Mouse (Mus musculus) testis, adult 2 months (tissue): ENCODE measurements at regions not wholly inside any gene's neighbourhood (a gene's known extent, or its start where the extent isn't known, plus 50 kb on each side); places are given as distances from the start of the nearest gene placed in this dataset.

Experiments
- H3K27ac ChIP-seq: fragments of 200-500 bp; 2 replicates; pipeline ENCODE4 v1.5.1; 2012; ENCODE audit warnings: low read depth, low read length; ENCODE audit not compliant: control insufficient read depth, insufficient read depth
- H3K27me3 ChIP-seq: fragments of 200-500 bp; 2 replicates; pipeline ENCODE4 v1.6.1; 2012; ENCODE audit warnings: mild to moderate bottlenecking, low read length, moderate library complexity; ENCODE audit not compliant: control insufficient read depth, insufficient read depth
- H3K36me3 ChIP-seq: fragments of 200-500 bp; 2 replicates; pipeline ENCODE4 v1.6.1; 2012; ENCODE audit warnings: mild to moderate bottlenecking, low read length; ENCODE audit not compliant: control insufficient read depth, insufficient read depth
- H3K4me1 ChIP-seq: fragments of 200-500 bp; 2 replicates; pipeline ENCODE4 v1.6.1; 2012; ENCODE audit warnings: low read length; ENCODE audit not compliant: control insufficient read depth, insufficient read depth
- H3K4me3 ChIP-seq: fragments of 200-500 bp; 2 replicates; pipeline ENCODE4 v1.5.1; 2012; ENCODE audit warnings: low read depth, mild to moderate bottlenecking, low read length, moderate library complexity, mixed read lengths; ENCODE audit not compliant: control insufficient read depth
- CTCF ChIP-seq: fragments of 200-500 bp; IDR thresholded peaks from 2 replicates; pipeline ENCODE4 v1.5.1; 2012; ENCODE audit warnings: low read depth, mild to moderate bottlenecking, inconsistent platforms, low read length, moderate library complexity; ENCODE audit not compliant: control insufficient read depth, insufficient read depth, insufficient replicate concordance
- POLR2A ChIP-seq: fragments of 200-500 bp; IDR thresholded peaks from 2 replicates; pipeline ENCODE4 v1.6.1; 2012; ENCODE audit warnings: low read depth, mild to moderate bottlenecking, inconsistent platforms, low read length, moderate library complexity; ENCODE audit not compliant: control insufficient read depth

GRCm38 (mm10) chr14:58936131-58936530 is 206.6 kb downstream of the 1700129C05Rik start:
- H3K27me3 ChIP-seq: no peaks in the 10 kb centered on the region
- TF ChIP-seq CTCF (no peak), POLR2A (no peak)
- H3K4me3 ChIP-seq: no peak overlapping the region
- no peak overlapping the region for H3K27ac ChIP-seq
- H3K36me3 ChIP-seq: no peaks in the 10 kb centered on the region
- peaks cover 4% of the 10 kb centered on the region for H3K4me1 ChIP-seq

GRCm38 (mm10) chr14:58917853-58918252 is 224.8 kb downstream of the 1700129C05Rik start:
- TF ChIP-seq CTCF (no peak), POLR2A (no peak)
- Histone ChIP-seq H3K27ac (no peak overlapping the region), H3K36me3 (no peaks in the 10 kb centered on the region), H3K4me3 (no peak overlapping the region), H3K4me1 (no peaks in the 10 kb centered on the region), H3K27me3 (no peaks in the 10 kb centered on the region)

DNA sequence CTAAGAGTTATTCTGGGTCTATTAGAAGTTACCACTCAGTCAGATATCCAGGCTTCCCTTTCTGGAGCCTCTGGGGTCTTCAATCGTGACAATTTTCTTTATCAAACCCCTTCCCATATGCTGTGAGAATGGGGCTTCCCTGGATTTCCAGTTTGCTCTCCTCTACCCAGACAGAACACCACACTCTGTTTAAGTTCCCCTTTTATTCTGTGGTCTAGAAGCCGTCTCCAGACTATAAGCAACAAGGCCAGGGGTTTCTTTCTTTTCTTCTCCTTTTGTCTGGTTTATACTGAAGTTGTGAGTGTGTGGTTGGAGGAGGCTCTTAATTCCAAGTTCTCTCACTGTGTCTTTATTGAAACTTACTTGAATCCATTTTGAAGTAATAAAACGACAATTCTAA is 225.5 kb downstream of the 1700129C05Rik start:
- Histone ChIP-seq H3K27ac (no peak overlapping the region), H3K36me3 (no peaks in the 10 kb centered on the region), H3K4me1 (no peaks in the 10 kb centered on the region), H3K4me3 (no peak overlapping the region), H3K27me3 (no peaks in the 10 kb centered on the region)
- TF ChIP-seq CTCF (no peak), POLR2A (no peak)

DNA sequence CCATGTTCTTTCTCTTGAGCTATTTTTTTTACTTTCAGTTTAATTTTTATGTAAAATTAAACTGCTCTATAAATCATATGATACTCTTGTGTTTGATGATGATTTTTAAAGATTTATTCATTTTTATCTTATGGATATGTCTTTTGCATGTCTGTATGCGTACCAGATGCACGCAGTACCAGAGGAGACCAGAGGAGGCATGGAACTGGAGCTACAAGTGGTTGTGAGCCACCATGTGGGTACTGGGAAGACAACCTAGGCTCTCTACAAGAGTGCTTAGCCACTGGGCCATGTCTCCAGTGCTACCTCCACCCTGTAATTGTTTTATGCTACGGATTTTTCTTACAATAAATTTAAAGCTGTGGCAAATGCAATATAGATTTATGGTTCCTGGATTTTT is 227.8 kb downstream of the 1700129C05Rik start:
- no peak overlapping the region for H3K4me3 ChIP-seq

DNA sequence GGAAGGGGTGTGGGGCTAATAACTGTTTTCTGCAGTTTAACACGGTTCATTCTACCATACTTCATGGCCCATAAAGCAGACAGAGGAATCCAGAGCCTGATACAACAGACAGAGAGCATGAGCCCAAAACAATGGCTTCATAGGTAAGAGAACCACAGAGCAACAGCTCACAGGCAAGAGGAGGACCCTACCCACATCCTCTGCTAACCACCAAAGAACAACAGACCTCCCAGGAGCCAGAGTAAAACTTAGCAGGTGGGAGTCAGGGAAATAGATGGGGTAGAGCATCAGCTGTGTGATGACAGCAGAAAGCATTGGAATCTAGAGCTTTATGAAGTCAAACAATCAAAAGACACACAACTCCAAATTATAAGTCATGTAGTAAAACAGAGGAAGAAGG is 231.8 kb downstream of the 1700129C05Rik start:
- H3K36me3 ChIP-seq: no peaks in the 10 kb centered on the region
- no peaks in the 10 kb centered on the region for H3K27me3 ChIP-seq
- TF ChIP-seq POLR2A: no peak
- no peak for TF ChIP-seq CTCF
- H3K4me1 ChIP-seq: no peaks in the 10 kb centered on the region
- H3K4me3 ChIP-seq: peak overlapping the region; percentile 37; the same call in 1 of the 2 replicates
- no peak overlapping the region for H3K27ac ChIP-seq

More for the DNA sequence above, 227.8 kb downstream of the 1700129C05Rik start:
- TF ChIP-seq POLR2A (no peak), CTCF (no peak)
- no peaks in the 10 kb centered on the region for H3K27me3 ChIP-seq
- H3K36me3 ChIP-seq: no peaks in the 10 kb centered on the region
- H3K4me1 ChIP-seq: no peaks in the 10 kb centered on the region
- no peak overlapping the region for H3K27ac ChIP-seq

DNA sequence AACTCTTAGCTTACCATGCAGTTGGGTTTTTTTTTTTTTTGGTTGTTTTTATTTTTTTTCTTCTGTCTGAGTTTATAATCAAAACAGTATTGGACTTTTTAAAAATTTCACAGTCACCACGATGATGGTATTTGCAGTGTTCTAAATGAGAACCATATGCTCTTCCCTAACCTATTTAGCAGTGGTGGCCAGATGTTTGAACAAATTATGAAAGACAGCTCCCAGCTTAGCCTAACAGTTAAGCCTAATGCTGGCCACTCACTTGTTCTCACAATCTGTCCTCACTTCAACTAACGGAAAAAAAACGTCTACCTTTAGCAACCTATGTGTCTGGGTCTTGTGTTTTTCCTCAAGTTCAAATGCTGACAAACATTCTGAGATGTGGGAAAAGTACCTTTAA is 234.8 kb downstream of the 1700129C05Rik start:
- Histone ChIP-seq H3K36me3 (no peaks in the 10 kb centered on the region), H3K27ac (no peak overlapping the region), H3K4me1 (no peaks in the 10 kb centered on the region), H3K4me3 (no peak overlapping the region), H3K27me3 (no peaks in the 10 kb centered on the region)
- TF ChIP-seq POLR2A: no peak
- TF ChIP-seq CTCF: no peak

DNA sequence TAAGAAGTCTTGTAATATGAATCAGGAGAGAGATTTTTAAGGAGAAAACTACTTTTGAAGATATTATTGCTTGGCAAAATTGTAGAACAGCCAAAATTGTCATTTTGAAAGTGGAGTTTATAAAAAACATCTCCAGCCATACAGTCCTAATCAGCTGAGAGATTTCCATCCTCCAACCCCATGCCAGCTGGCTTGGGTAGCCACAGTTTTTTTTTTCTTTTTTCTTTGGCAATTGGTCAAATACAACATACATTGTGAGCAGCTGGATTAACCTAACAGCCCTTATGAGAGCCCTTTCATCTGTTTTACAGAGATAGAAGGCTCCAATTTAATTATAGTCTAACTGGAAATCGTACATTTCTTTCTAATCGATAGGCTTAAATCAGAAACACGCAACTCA is 235.3 kb downstream of the 1700129C05Rik start:
- H3K4me3 ChIP-seq: no peak overlapping the region
- no peaks in the 10 kb centered on the region for H3K4me1 ChIP-seq
- TF ChIP-seq CTCF: no peak
- no peak for TF ChIP-seq POLR2A
- no peaks in the 10 kb centered on the region for H3K27me3 ChIP-seq
- H3K27ac ChIP-seq: no peak overlapping the region
- H3K36me3 ChIP-seq: no peaks in the 10 kb centered on the region

- Histone ChIP-seq H3K27me3 (no peaks in the 10 kb centered on the region), H3K4me3 (no peak overlapping the region), H3K4me1 (no peaks in the 10 kb centered on the region), H3K36me3 (no peaks in the 10 kb centered on the region), H3K27ac (no peak overlapping the region)
- TF ChIP-seq POLR2A: no peak
- no peak for TF ChIP-seq CTCF
Observed at GRCm38 (mm10) chr14:58906631-58907030, 236.1 kb downstream of the 1700129C05Rik start.
